ENCODE assay signal across 19 mouse cellular contexts in the genomic region with DNA sequence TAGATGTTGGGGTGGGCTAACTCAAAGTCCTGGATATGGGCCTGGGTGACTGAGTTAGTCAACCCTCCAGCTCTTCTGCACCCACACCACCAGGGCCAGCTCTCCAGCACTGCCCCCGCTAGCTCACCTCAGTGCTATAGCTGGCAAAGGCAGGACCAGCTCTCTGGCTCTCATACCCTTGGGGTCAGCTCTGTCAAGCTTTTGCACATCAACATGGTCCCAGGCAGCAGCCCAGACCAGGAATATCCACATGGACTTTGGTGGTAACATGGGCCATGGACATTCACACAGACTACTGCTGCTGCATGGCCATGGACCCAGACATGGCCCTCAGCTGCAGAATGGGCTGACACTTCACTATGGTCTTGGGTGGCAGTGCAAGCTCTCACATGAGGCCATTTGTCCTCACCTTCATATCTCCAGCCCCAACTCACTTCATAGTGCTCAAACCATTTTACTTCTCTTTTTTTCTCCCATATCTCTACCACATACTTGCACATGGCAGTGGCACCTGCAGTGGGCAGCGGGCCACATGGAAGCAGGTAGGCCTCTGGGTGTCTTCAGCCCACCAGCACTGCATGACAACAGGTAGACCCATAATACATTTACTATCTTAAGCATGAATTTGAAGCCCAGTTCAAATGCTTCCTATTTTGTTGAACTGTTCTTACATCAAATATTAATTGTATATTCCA.
DNase-seq lines count a peak whose midpoint lies in the region; ATAC-seq and TF ChIP-seq lines count a peak whose summit lies in the region.
"Had no signal": no experiment of that assay in that cellular context is flagged by ENCODE, and none has a peak within 500 bp of the region (broad histone marks: within the 10 kb centered on the region; RNA-seq: fewer than 3 reads in every experiment).

No protein-coding gene starts in this region.

- H3K27ac ChIP-seq in heart, embryonic 10.5 days = no peak overlapping the region
- H3K27ac ChIP-seq in heart, embryonic 12.5 days (ENCODE audit: poor library complexity, severe bottlenecking) = no peak overlapping the region
- no peak overlapping the region for H3K27ac ChIP-seq in limb, embryonic 13.5 days
- H3K27ac ChIP-seq in limb, embryonic 10.5 days = no peak overlapping the region
- H3K27ac ChIP-seq in MEL (ENCODE audit: control insufficient read depth, low read depth, low read length) = no peak overlapping the region
- no peak overlapping the region for H3K27ac ChIP-seq in forebrain, embryonic 10.5 days
- H3K27ac ChIP-seq: embryonic facial prominence, embryonic 10.5 days; embryonic facial prominence, embryonic 12.5 days; forebrain, embryonic 12.5 days had no signal

- no peak overlapping the region for H3K9ac ChIP-seq in heart, embryonic 12.5 days
- H3K9ac ChIP-seq in limb, embryonic 13.5 days = no peak overlapping the region
- no peak overlapping the region for H3K9ac ChIP-seq in MEL (ENCODE audit: control insufficient read depth, low read depth, low read length, poor library complexity, severe bottlenecking)
- H3K9ac ChIP-seq: embryonic facial prominence, embryonic 12.5 days; forebrain, embryonic 12.5 days had no signal

- no peak for TF ChIP-seq CTCF in MEL (IDR thresholded peaks at IDR 0.05 in 2 of 3, conservative IDR thresholded peaks at IDR 0.05 in 1 of 3; ENCODE audit: control insufficient read depth in 1 of 3, insufficient read depth in 1 of 3, low read depth in 2 of 3, low read length in 3 of 3, poor library complexity in 1 of 3, severe bottlenecking in 1 of 3)

- peaks cover 16% of the 10 kb centered on the region for H3K4me1 ChIP-seq in heart, embryonic 10.5 days
- peaks cover 19% of the 10 kb centered on the region for H3K4me1 ChIP-seq in heart, embryonic 12.5 days (replicated peaks)
- H3K4me1 ChIP-seq in limb, embryonic 13.5 days = no peaks in the 10 kb centered on the region
- H3K4me1 ChIP-seq in limb, embryonic 10.5 days = no peaks in the 10 kb centered on the region
- H3K4me1 ChIP-seq in MEL (ENCODE audit: control insufficient read depth in 1 of 2, insufficient read depth in 2 of 2, low read length in 2 of 2) = peaks cover 18% of the 10 kb centered on the region in 2 experiments
- peaks cover 10% of the 10 kb centered on the region for H3K4me1 ChIP-seq in forebrain, embryonic 10.5 days

- TF ChIP-seq POLR2A in MEL (IDR thresholded peaks at IDR 0.05; ENCODE audit: control insufficient read depth in 1 of 2, insufficient read depth in 1 of 2, low read depth in 1 of 2, low read length in 2 of 2, poor library complexity in 1 of 2) = no peak

- ATAC-seq in heart, embryonic 12.5 days (ENCODE audit: insufficient number of reproducible peaks, low FRiP score) = no peak
- ATAC-seq in limb, embryonic 13.5 days (ENCODE audit: low FRiP score, low read depth) = 0 out of 2 replicates have a peak, but pooled peaks have one; percentile 24
- ATAC-seq: forebrain, embryonic 14.5 days; forebrain, embryonic 16.5 days had no signal

- no peaks in the 10 kb centered on the region for H3K9me3 ChIP-seq in heart, embryonic 10.5 days
- no peaks in the 10 kb centered on the region for H3K9me3 ChIP-seq in heart, embryonic 12.5 days (replicated peaks)
- no peaks in the 10 kb centered on the region for H3K9me3 ChIP-seq in limb, embryonic 13.5 days
- H3K9me3 ChIP-seq in limb, embryonic 10.5 days (replicated peaks) = no peaks in the 10 kb centered on the region
- H3K9me3 ChIP-seq in MEL (replicated peaks; ENCODE audit: insufficient read depth, low read length) = no peaks in the 10 kb centered on the region
- no peaks in the 10 kb centered on the region for H3K9me3 ChIP-seq in forebrain, embryonic 10.5 days
- H3K9me3 ChIP-seq: embryonic facial prominence, embryonic 10.5 days; embryonic facial prominence, embryonic 12.5 days; forebrain, embryonic 12.5 days had no signal

- peak; percentile 70 for DNase-seq in heart, embryonic 10.5 days (ENCODE audit: low spot score)
- no peak for DNase-seq in limb, embryonic 10.5 days (ENCODE audit: low spot score)
- no peak for DNase-seq in MEL (ENCODE audit: low read depth, low spot score)
- DNase-seq in forebrain, embryonic 10.5 days (ENCODE audit: extremely low spot score, low spot score) = no peak
- DNase-seq: adrenal gland, adult 2 months; adrenal gland, postnatal 14 days; adrenal gland, postnatal 36 days; cerebellum, adult 11-12 months; cerebellum, adult 2 months; cerebellum, adult 9-10 months; cerebellum, postnatal 10 days; cerebellum, postnatal 25 days had no signal

- H3K4me3 ChIP-seq in heart, embryonic 10.5 days = no peak overlapping the region
- H3K4me3 ChIP-seq in heart, embryonic 12.5 days = no peak overlapping the region
- H3K4me3 ChIP-seq in limb, embryonic 13.5 days = no peak overlapping the region
- no peak overlapping the region for H3K4me3 ChIP-seq in limb, embryonic 10.5 days
- no peak overlapping the region for H3K4me3 ChIP-seq in MEL (ENCODE audit: control insufficient read depth in 1 of 2, insufficient read depth in 1 of 2, low read depth in 2 of 2, low read length in 2 of 2)
- no peak overlapping the region for H3K4me3 ChIP-seq in forebrain, embryonic 10.5 days
- H3K4me3 ChIP-seq: embryonic facial prominence, embryonic 10.5 days; embryonic facial prominence, embryonic 12.5 days; forebrain, embryonic 12.5 days had no signal

- TF ChIP-seq RAD21 in MEL (IDR thresholded peaks at IDR 0.05; ENCODE audit: low read depth, low read length) = no peak

- no peak overlapping the region for H3K4me2 ChIP-seq in heart, embryonic 12.5 days
- H3K4me2 ChIP-seq in limb, embryonic 13.5 days (replicated peaks) = no peak overlapping the region
- H3K4me2 ChIP-seq: embryonic facial prominence, embryonic 12.5 days; forebrain, embryonic 12.5 days had no signal

- WGBS in heart, embryonic 10.5 days = 88% methylated on average over 2 of the region's 2 CpGs
- WGBS in heart, embryonic 12.5 days = 87% methylated on average over 2 of the region's 2 CpGs
- WGBS in limb, embryonic 13.5 days = 94% methylated on average over 2 of the region's 2 CpGs
- WGBS in limb, embryonic 10.5 days = 94% methylated on average over 2 of the region's 2 CpGs
- 89% methylated on average over 2 of the region's 2 CpGs for WGBS in forebrain, embryonic 10.5 days

- H3K79me2 ChIP-seq in MEL (ENCODE audit: control insufficient read depth, insufficient read depth, low read length, poor library complexity) = no peaks in the 10 kb centered on the region

- no peaks in the 10 kb centered on the region for H3K36me3 ChIP-seq in heart, embryonic 10.5 days
- peaks cover 5% of the 10 kb centered on the region for H3K36me3 ChIP-seq in heart, embryonic 12.5 days
- no peaks in the 10 kb centered on the region for H3K36me3 ChIP-seq in limb, embryonic 13.5 days
- H3K36me3 ChIP-seq in limb, embryonic 10.5 days = no peaks in the 10 kb centered on the region
- peaks cover 0 to 22% of the 10 kb centered on the region in 2 experiments; a peak in 2 of 4 replicates for H3K36me3 ChIP-seq in MEL (ENCODE audit: control insufficient read depth in 1 of 2, insufficient read depth in 2 of 2, low read length in 2 of 2)
- no peaks in the 10 kb centered on the region for H3K36me3 ChIP-seq in forebrain, embryonic 10.5 days (replicated peaks)
- H3K36me3 ChIP-seq: embryonic facial prominence, embryonic 10.5 days; embryonic facial prominence, embryonic 12.5 days; forebrain, embryonic 12.5 days had no signal

- TF ChIP-seq EP300 in MEL (IDR thresholded peaks at IDR 0.05; ENCODE audit: low read depth in 1 of 2, low read length in 2 of 2) = peak; percentile 39 to 56; a peak in 3 of 4 replicates

- H3K27me3 ChIP-seq in heart, embryonic 10.5 days (ENCODE audit: insufficient read depth, poor library complexity, severe bottlenecking) = no peaks in the 10 kb centered on the region
- no peaks in the 10 kb centered on the region for H3K27me3 ChIP-seq in heart, embryonic 12.5 days (replicated peaks)
- no peaks in the 10 kb centered on the region for H3K27me3 ChIP-seq in limb, embryonic 13.5 days
- H3K27me3 ChIP-seq in limb, embryonic 10.5 days (ENCODE audit: low read depth, poor library complexity, severe bottlenecking) = no peaks in the 10 kb centered on the region
- no peaks in the 10 kb centered on the region for H3K27me3 ChIP-seq in MEL (ENCODE audit: control insufficient read depth in 1 of 2, insufficient read depth in 2 of 2, low read length in 2 of 2)
- H3K27me3 ChIP-seq in forebrain, embryonic 10.5 days (ENCODE audit: poor library complexity, severe bottlenecking) = no peaks in the 10 kb centered on the region
- H3K27me3 ChIP-seq: embryonic facial prominence, embryonic 12.5 days; forebrain, embryonic 12.5 days had no signal

TF ChIP-seq in MEL, 35 proteins besides CTCF, POLR2A, EP300 and RAD21:
- TF ChIP-seq CHD2 (IDR thresholded peaks at IDR 0.05; ENCODE audit: low read length) (no peak), ELF1 (IDR thresholded peaks at IDR 0.05; ENCODE audit: low read depth, low read length) (no peak), ZNF384 (IDR thresholded peaks at IDR 0.05; ENCODE audit: low read depth, low read length) (0 out of 2 replicates have a peak, but pooled peaks have one; percentile 12), MAX (IDR thresholded peaks at IDR 0.05; ENCODE audit: low read length) (0 out of 2 replicates have a peak, but pooled peaks have one; percentile 33), E2F4 (IDR thresholded peaks at IDR 0.05; ENCODE audit: borderline replicate concordance, low read depth, low read length) (no peak), MYC (IDR thresholded peaks at IDR 0.05; ENCODE audit: low read depth, low read length) (0 out of 2 replicates have a peak, but pooled peaks have one; percentile 56), BHLHE40 (IDR thresholded peaks at IDR 0.05; ENCODE audit: borderline replicate concordance, low read depth, low read length) (0 out of 2 replicates have a peak, but pooled peaks have one; percentile 28), MXI1 (IDR thresholded peaks at IDR 0.05; ENCODE audit: low read depth, low read length) (0 out of 2 replicates have a peak, but pooled peaks have one; percentile 20), GATA1 (IDR thresholded peaks at IDR 0.05; ENCODE audit: low read depth, low read length) (0 out of 2 replicates have a peak, but pooled peaks have one; percentile 10), USF2 (IDR thresholded peaks at IDR 0.05; ENCODE audit: borderline replicate concordance in 1 of 2, insufficient read depth in 1 of 2, low read depth in 1 of 2, low read length in 2 of 2) (no peak), TCF12 (IDR thresholded peaks at IDR 0.05; ENCODE audit: low read depth, low read length) (peak; percentile 62), TAL1 (IDR thresholded peaks at IDR 0.05; ENCODE audit: low read length) (peak; percentile 17; the same call in 1 of the 2 replicates), ZC3H11A (IDR thresholded peaks at IDR 0.05; ENCODE audit: low read depth, low read length) (no peak)
